Mouse (Mus musculus): ENCODE data around the gene Ceacam19.

The Ceacam19 gene

GRCm38 (mm10) chr7:19880754-19881153 lies 7.0 kb downstream of the Ceacam19 start:
- DNase-seq (ENCODE audit: low read depth, low spot score), result no peak

GRCm38 (mm10) chr7:19876781-19877425 lies 10.9 kb downstream of the Ceacam19 start:
- DNase-seq (ENCODE audit: low read depth, low spot score), result no peak

GRCm38 (mm10) chr7:19875948-19876682 lies 11.7 kb downstream of the Ceacam19 start:
- DNase-seq (ENCODE audit: low read depth, low spot score), result no peak

GRCm38 (mm10) chr7:19871943-19872601 lies 15.7 kb downstream of the Ceacam19 start:
- no peak for DNase-seq (ENCODE audit: low read depth, low spot score)

- no peak for DNase-seq (ENCODE audit: low read depth, low spot score)
Measured at GRCm38 (mm10) chr7:19871137-19871621, 16.6 kb downstream of the Ceacam19 start.

- DNase-seq (ENCODE audit: low read depth, low spot score), result no peak
Measured at GRCm38 (mm10) chr7:19867751-19868399, 19.9 kb downstream of the Ceacam19 start.

- no peak for DNase-seq (ENCODE audit: low read depth, low spot score)
Measured at GRCm38 (mm10) chr7:19866490-19866889, 21.3 kb downstream of the Ceacam19 start.

GRCm38 (mm10) chr7:19865246-19866036 lies 22.3 kb downstream of the Ceacam19 start:
- DNase-seq (ENCODE audit: low read depth, low spot score), result no peak

- no peak for DNase-seq (ENCODE audit: low read depth, low spot score)
Measured at GRCm38 (mm10) chr7:19864241-19864640, 23.5 kb downstream of the Ceacam19 start.

GRCm38 (mm10) chr7:19861199-19861598 lies 26.6 kb downstream of the Ceacam19 start, which contains the start of gene Ceacam16:
TSS of gene Ceacam16 (minus strand) at chr7:19861299.
- no peak for DNase-seq (ENCODE audit: low read depth, low spot score)

GRCm38 (mm10) chr7:19859740-19860139 lies 28.0 kb downstream of the Ceacam19 start:
- DNase-seq (ENCODE audit: low read depth, low spot score), result no peak

GRCm38 (mm10) chr7:19856283-19856682 lies 31.5 kb downstream of the Ceacam19 start:
- DNase-seq (ENCODE audit: low read depth, low spot score), result no peak

- DNase-seq (ENCODE audit: low read depth, low spot score), result no peak
Measured at GRCm38 (mm10) chr7:19855663-19856062, 32.1 kb downstream of the Ceacam19 start.

GRCm38 (mm10) chr7:19853526-19853925 lies 34.2 kb downstream of the Ceacam19 start:
- no peak for DNase-seq (ENCODE audit: low read depth, low spot score)

- DNase-seq (ENCODE audit: low read depth, low spot score), result no peak
Measured at GRCm38 (mm10) chr7:19851858-19852570, 35.8 kb downstream of the Ceacam19 start, which contains the start of gene Gm19345. TSS of gene Gm19345 (plus strand) at chr7:19852003.

GRCm38 (mm10) chr7:19844521-19845171 lies 43.1 kb downstream of the Ceacam19 start:
- no peak for DNase-seq (ENCODE audit: low read depth, low spot score)

GRCm38 (mm10) chr7:19843561-19843960 lies 44.2 kb downstream of the Ceacam19 start:
- DNase-seq (ENCODE audit: low read depth, low spot score), result no peak

- no peak for DNase-seq (ENCODE audit: low read depth, low spot score)
Measured at GRCm38 (mm10) chr7:19842885-19843504, 44.8 kb downstream of the Ceacam19 start.

GRCm38 (mm10) chr7:19841686-19842413 lies 45.9 kb downstream of the Ceacam19 start:
- DNase-seq (ENCODE audit: low read depth, low spot score), result no peak

Measured in telencephalon, adult 2 months (tissue).